Mouse (Mus musculus) megakaryocyte, adult 5-6 weeks (primary cell): ENCODE data around the gene Otop2. TPM values are rescaled to one million over a fixed set of nuclear protein-coding genes. Genes with fewer than 3 reads are reported as not detected.

Source experiments
- ATAC-seq: 2 replicates; pipeline ENCODE4 v1.8.0; 2016; ENCODE audit warnings: mild to moderate bottlenecking, inconsistent platforms; ENCODE audit not compliant: poor library complexity, severe bottlenecking
- total RNA-seq, 2 experiments: library from RNA; stranded (forward) in 1 of 2; stranded (reverse) in 1 of 2; fragments of 153-499, 151-499 nt in 1 of 2; fragments of 221-1000, 200-1000 nt in 1 of 2; gene quantifications; 2 replicates each; pipeline versions ENCODE4 v1.2.3 to v1.2.4; 2015 to 2017

Gene Otop2
- total RNA-seq, 2 experiments from 2014 or later = not detected

DNA sequence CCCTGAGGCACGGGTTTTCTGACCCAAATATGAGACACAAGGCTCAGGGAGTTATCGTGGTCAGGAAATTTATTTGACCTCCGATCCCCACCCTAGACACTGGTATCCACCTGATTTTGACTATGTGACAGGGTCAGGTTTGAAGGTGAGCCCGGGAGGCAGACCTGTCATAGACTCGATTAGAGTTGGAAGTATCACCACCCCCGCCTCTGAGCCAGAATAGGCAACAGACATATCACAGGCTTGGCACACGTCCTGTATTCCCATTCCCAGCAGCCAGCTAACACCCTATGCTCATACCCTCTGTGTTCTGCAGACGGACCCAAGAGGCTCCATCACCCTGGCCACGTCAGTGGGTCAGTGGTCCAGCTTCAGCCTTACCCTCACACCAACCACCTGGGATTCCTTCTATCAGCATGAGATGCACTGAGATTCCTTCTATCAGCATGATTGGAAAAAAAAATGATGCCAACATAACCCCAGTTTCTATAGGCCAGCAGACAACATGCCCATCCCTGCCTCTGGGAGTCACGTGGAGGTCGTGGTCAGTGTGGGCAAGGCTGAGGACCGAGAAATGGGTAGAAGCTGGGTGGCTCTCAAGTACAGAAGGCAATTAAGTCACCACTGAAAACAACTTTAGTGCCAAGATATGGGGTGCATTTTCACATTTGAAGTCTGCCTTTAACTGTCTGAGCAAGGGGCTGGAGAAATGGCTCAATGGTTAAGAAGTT lies 67.9 kb downstream of the Otop2 start:
- ATAC-seq = no peak

DNA sequence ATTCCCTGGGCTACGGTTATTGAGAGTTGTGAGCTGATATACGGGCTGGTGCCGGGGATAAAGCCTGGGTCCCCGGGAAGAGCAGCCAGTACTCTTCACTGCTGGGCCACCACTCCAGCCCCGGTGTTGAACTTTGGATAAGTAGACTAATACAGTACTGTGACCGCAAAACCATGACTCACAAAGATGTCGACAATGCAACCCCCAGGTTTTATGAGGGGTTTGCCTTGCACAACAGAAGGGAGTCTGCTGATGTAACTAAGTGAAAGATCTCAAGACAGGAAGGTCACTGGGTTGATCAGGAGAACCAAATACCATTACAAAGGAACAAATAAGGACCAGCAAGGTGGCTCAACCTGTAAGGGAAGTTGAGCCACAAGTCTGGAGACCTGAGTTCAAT lies 69.8 kb downstream of the Otop2 start:
- no peak for ATAC-seq

DNA sequence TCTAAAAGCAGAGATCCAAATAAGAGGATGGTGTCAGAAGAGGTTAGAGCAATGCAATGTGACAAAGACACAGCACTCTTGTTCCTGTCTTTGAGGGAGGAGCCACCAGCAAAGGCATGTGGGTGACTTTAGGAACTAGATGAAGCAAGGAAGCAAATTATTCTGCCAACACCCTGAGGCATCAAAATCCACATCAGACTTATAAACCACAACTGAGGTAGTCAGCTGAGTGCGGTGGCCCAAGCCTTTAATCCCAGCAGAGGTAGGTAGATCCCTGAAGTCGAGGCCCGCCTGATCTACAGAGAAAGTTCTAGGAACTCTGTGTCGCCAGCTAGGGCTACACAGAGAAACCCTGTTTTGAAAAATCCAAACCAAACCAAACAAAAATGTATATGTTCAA lies 70.3 kb downstream of the Otop2 start:
- ATAC-seq = no peak

DNA sequence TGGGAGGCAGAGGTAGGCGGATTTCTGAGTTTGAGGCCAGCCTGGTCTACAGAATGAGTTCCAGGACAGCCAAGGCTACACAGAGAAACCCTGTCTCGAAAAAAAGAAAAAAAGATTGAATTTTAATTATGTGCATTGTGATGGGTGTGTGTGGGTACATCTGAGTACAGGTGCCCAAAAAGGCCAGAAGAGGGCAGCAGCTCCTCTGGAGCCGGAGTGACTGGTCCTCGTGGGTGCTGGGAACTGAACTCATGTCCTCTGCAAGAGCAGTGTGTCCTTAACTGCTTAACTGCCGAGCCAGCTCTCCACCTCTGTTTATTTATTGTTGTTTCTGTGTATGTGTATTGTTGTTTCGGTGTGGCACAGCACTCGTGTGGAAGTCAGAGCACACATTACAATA lies 70.9 kb downstream of the Otop2 start:
- ATAC-seq = no peak

DNA sequence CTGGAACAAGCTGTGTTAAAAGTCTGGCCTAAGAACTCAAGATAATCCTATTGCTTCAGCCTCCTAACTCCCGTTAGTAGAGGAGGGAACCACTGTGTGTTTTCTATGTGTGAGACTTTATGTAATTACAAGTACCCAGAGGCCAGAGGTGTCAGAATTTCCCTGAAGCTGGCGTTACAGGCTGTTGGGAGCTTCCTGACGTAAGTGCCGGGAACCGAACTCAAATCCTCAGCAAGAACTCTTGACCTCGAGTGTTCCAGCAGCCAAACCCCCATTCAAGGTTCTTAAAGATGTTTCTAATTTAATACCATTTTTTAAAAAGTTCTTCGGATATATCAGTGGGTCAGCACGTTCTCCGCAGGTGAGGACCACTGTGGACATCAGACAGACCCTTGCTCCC lies 74.3 kb downstream of the Otop2 start:
- no peak for ATAC-seq

Other genes starting within 250 kb of the Otop2 start
- 1.7 and 2.6 TPM in 2 replicates for gene Cd300e, start 245.0 kb upstream of the Otop2 start, total RNA-seq (2015)
- 0.61 and 1.7 TPM in 2 replicates for gene Cd300e, start 245.0 kb upstream of the Otop2 start, total RNA-seq (2017)
- gene Rab37, start 215.7 kb upstream of the Otop2 start, total RNA-seq (2015) = 4.8 and 6.2 TPM in 2 replicates
- 8.9 and 15.0 TPM in 2 replicates for gene Rab37, start 215.7 kb upstream of the Otop2 start, total RNA-seq (2017)
- gene Cd300lf, start 173.2 kb upstream of the Otop2 start, total RNA-seq (2015) = 22.9 and 25.7 TPM in 2 replicates
- 28.1 and 46.6 TPM in 2 replicates for gene Cd300lf, start 173.2 kb upstream of the Otop2 start, total RNA-seq (2017)
- gene Slc9a3r1, start 143.8 kb upstream of the Otop2 start, total RNA-seq (2015) = 77.6 and 92.0 TPM in 2 replicates
- gene Slc9a3r1, start 143.8 kb upstream of the Otop2 start, total RNA-seq (2017) = 87.5 and 88.7 TPM in 2 replicates
- gene Tmem104, start 119.7 kb upstream of the Otop2 start, total RNA-seq (2015) = 23.9 and 25.7 TPM in 2 replicates
- gene Tmem104, start 119.7 kb upstream of the Otop2 start, total RNA-seq (2017) = 6.1 and 8.7 TPM in 2 replicates
- 16.1 and 17.7 TPM in 2 replicates for gene Nat9, start 119.3 kb upstream of the Otop2 start, total RNA-seq (2015)
- 23.9 and 36.1 TPM in 2 replicates for gene Nat9, start 119.3 kb upstream of the Otop2 start, total RNA-seq (2017)
- 0.05 TPM in 1 of 2 replicates, not detected in the other for gene Grin2c, start 39.9 kb upstream of the Otop2 start, total RNA-seq (2015)
- gene Grin2c, start 39.9 kb upstream of the Otop2 start, total RNA-seq (2017) = not detected in 2 replicates
- gene Fdxr, start 30.1 kb upstream of the Otop2 start, total RNA-seq (2015) = 4.4 and 5.6 TPM in 2 replicates
- 9.9 and 14.3 TPM in 2 replicates for gene Fdxr, start 30.1 kb upstream of the Otop2 start, total RNA-seq (2017)
- gene Fads6, start 9.5 kb upstream of the Otop2 start, total RNA-seq (2015) = 0.58 and 0.71 TPM in 2 replicates
- gene Fads6, start 9.5 kb upstream of the Otop2 start, total RNA-seq (2017) = 1.4 and 2.3 TPM in 2 replicates
- not detected in 2 replicates for gene Ush1g, start 14.9 kb downstream of the Otop2 start, total RNA-seq (2015)
- not detected in 2 replicates for gene Ush1g, start 14.9 kb downstream of the Otop2 start, total RNA-seq (2017)
- gene Otop3, start 27.6 kb downstream of the Otop2 start, total RNA-seq (2015) = not detected in 2 replicates
- gene Otop3, start 27.6 kb downstream of the Otop2 start, total RNA-seq (2017) = not detected in 2 replicates
- 0.27 TPM in 1 of 2 replicates, not detected in the other for gene Hid1, start 60.6 kb downstream of the Otop2 start, total RNA-seq (2015)
- 0.07 and 0.16 TPM in 2 replicates for gene Hid1, start 60.6 kb downstream of the Otop2 start, total RNA-seq (2017)
- 0.21 and 0.58 TPM in 2 replicates for gene Cdr2l, start 74.8 kb downstream of the Otop2 start, total RNA-seq (2015)
- 0.24 and 0.59 TPM in 2 replicates for gene Cdr2l, start 74.8 kb downstream of the Otop2 start, total RNA-seq (2017)
- 122 and 124 TPM in 2 replicates for gene Mrpl58, start 96.6 kb downstream of the Otop2 start, total RNA-seq (2015)
- gene Mrpl58, start 96.6 kb downstream of the Otop2 start, total RNA-seq (2017) = 86.9 and 95.9 TPM in 2 replicates
- gene Atp5h, start 112.8 kb downstream of the Otop2 start, total RNA-seq (2015) = 740 and 790 TPM in 2 replicates
- gene Atp5h, start 112.8 kb downstream of the Otop2 start, total RNA-seq (2017) = 901 and 1,038 TPM in 2 replicates
- gene Kctd2, start 113.0 kb downstream of the Otop2 start, total RNA-seq (2015) = 19.6 and 21.2 TPM in 2 replicates
- 14.5 and 16.8 TPM in 2 replicates for gene Kctd2, start 113.0 kb downstream of the Otop2 start, total RNA-seq (2017)
- not detected in 2 replicates for gene Trim80, start 133.4 kb downstream of the Otop2 start, total RNA-seq (2015)
- not detected in 2 replicates for gene Trim80, start 133.4 kb downstream of the Otop2 start, total RNA-seq (2017)
- 0.09 and 0.42 TPM in 2 replicates for gene Slc16a5, start 155.3 kb downstream of the Otop2 start, total RNA-seq (2015)
- 0.08 and 0.15 TPM in 2 replicates for gene Slc16a5, start 155.3 kb downstream of the Otop2 start, total RNA-seq (2017)
- 17.2 and 18.5 TPM in 2 replicates for gene Armc7, start 168.5 kb downstream of the Otop2 start, total RNA-seq (2015)
- gene Armc7, start 168.5 kb downstream of the Otop2 start, total RNA-seq (2017) = 19.8 and 38.6 TPM in 2 replicates
- 80.9 and 84.8 TPM in 2 replicates for gene Nt5c, start 184.7 kb downstream of the Otop2 start, total RNA-seq (2015)
- gene Nt5c, start 184.7 kb downstream of the Otop2 start, total RNA-seq (2017) = 104 and 113 TPM in 2 replicates
- 211 and 220 TPM in 2 replicates for gene Jpt1, start 207.2 kb downstream of the Otop2 start, total RNA-seq (2015)
- 181 and 183 TPM in 2 replicates for gene Jpt1, start 207.2 kb downstream of the Otop2 start, total RNA-seq (2017)
- gene Sumo2, start 229.1 kb downstream of the Otop2 start, total RNA-seq (2015) = 507 and 587 TPM in 2 replicates
- gene Sumo2, start 229.1 kb downstream of the Otop2 start, total RNA-seq (2017) = 367 and 413 TPM in 2 replicates